Comparison of ENCODE assay signal across 7 mouse cellular contexts in genomic region chr13:37045005-37045404, GRCm38 (mm10). TPM values are rescaled to one million over a fixed set of nuclear protein-coding genes. Genes with fewer than 3 reads are reported as not detected.
DNase-seq lines count a peak whose midpoint lies in the region; ATAC-seq lines count a peak whose summit lies in the region.

No protein-coding gene starts in this region.

- H3K9me3 ChIP-seq in kidney, embryonic 16.5 days (ENCODE audit: low read length) = no peaks in the 10 kb centered on the region

- peak; percentile 27 for DNase-seq in kidney, adult 18-20 months
- peak; percentile 26 to 32 for DNase-seq in B cell, adult 2 months
- DNase-seq in ES-CJ7 (ENCODE audit: low read depth, low spot score) = peak; percentile 6
- DNase-seq in kidney, postnatal 4 days = peak; percentile 30 to 42
- no peak for DNase-seq in yolk sac, embryonic 10.5 days (ENCODE audit: low spot score)

- no peak overlapping the region for H3K4me2 ChIP-seq in kidney, embryonic 16.5 days (replicated peaks; ENCODE audit: low read depth, low read length)

- H3K36me3 ChIP-seq in kidney, embryonic 16.5 days (ENCODE audit: insufficient read depth, low read length) = no peaks in the 10 kb centered on the region

- no peak overlapping the region for H3K27ac ChIP-seq in kidney, embryonic 16.5 days (ENCODE audit: low read length)

- 82% methylated on average over 3 of the region's 3 CpGs for WGBS in kidney, embryonic 16.5 days

- H3K4me3 ChIP-seq in kidney, embryonic 16.5 days (ENCODE audit: low read length) = no peak overlapping the region

- H3K4me1 ChIP-seq in kidney, embryonic 16.5 days (ENCODE audit: insufficient read depth, low read length) = no peaks in the 10 kb centered on the region

- ATAC-seq in kidney, embryonic 16.5 days (ENCODE audit: low FRiP score, low TSS enrichment) = no peak
- ATAC-seq in frontal cortex, adult (ENCODE audit: low TSS enrichment) = no peak; the same call in 1 of the 2 replicates

- no peak overlapping the region for H3K9ac ChIP-seq in kidney, embryonic 16.5 days (replicated peaks; ENCODE audit: low read length)

- H3K27me3 ChIP-seq in kidney, embryonic 16.5 days (ENCODE audit: insufficient read depth, low read length) = no peaks in the 10 kb centered on the region

RNA-seq across cellular contexts. Expression of gene F13a1, which starts 5.0 kb away (rescaled TPM):
- polyA plus RNA-seq in kidney, embryonic 16.5 days (2015; fragmentation: Nextera tagmentation; extraction: Ambion mirVana) = 10.9 and 12.3 TPM in 2 replicates
